Mouse (Mus musculus) megakaryocyte, embryonic 14.5 days (primary cell): ENCODE data around the gene Ctsw. TPM values are rescaled to one million over a fixed set of nuclear protein-coding genes. Genes with fewer than 3 reads are reported as not detected.

Experiments
- H3K27me3 ChIP-seq: replicated peaks from 2 replicates; pipeline ENCODE3; 2012; ENCODE audit warnings: inconsistent platforms
- H3K36me3 ChIP-seq: replicated peaks from 2 replicates; pipeline ENCODE3; 2012; ENCODE audit warnings: low read length, inconsistent platforms, mixed read lengths
- H3K4me1 ChIP-seq: 2 replicates; pipeline ENCODE4 v1.6.1; 2012; ENCODE audit warnings: inconsistent platforms
- H3K4me3 ChIP-seq: replicated peaks from 2 replicates; pipeline ENCODE3; 2012; ENCODE audit warnings: moderate library complexity, mild to moderate bottlenecking, inconsistent platforms
- H3K9me3 ChIP-seq: 2 replicates; pipeline ENCODE4 v1.6.1; 2012; ENCODE audit warnings: inconsistent platforms
- FLI1 ChIP-seq: IDR thresholded peaks from 2 replicates; pipeline ENCODE4 v1.6.1; 2012; ENCODE audit warnings: low read length, inconsistent platforms, mixed read lengths
- GATA1 ChIP-seq: IDR thresholded peaks from 3 replicates; pipeline ENCODE4 v1.6.1; 2012; ENCODE audit warnings: mixed read lengths, low read length, inconsistent platforms, borderline replicate concordance
- polyA plus RNA-seq: library from polyadenylated mRNA; stranded (reverse); fragments of >175 nt; gene quantifications from 2 replicates; pipeline ENCODE4 v1.2.3, GENCODE M21; 2012; ENCODE audit warnings: low replicate concordance; ENCODE audit not compliant: insufficient read depth

The Ctsw gene
- polyA plus RNA-seq, 1 experiment = not detected

DNA sequence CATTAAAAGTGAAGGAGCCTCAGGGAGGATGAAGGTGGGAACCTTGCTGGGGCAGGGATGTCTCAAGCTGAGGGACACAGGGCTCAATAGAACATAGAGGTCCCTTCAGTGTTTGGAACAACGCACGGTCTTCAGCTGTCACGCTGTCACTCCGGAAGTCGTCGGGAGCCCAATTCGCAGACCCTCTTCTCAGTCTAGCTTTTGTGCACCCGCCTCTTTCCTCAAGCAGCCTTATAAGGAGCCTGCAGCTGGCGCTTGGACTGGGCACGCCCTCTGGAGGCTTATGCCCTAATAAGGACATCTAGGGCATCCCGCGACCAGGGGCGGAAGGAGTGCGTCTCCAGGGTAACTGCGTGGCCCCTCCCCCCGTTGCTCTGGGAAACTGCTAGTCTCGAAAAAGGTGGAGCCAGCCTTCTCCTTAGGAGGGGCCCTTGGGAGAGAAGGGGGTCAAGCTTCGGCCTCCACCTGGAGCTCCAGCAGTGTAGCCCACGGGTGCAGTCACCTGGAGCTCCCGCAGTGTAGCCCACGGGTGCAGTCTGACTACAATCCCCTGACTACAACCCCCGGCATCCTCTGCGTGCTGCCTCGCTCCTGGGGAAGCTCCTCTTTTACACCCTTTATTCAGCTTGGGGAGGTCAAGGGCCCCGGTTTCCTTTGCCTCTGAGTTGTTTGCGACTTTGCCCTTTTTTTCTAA lies 20.7 kb upstream of the Ctsw start:
- Histone ChIP-seq H3K9me3 (no peaks in the 10 kb centered on the region), H3K27me3 (no peaks in the 10 kb centered on the region), H3K36me3 (peaks cover 52% of the 10 kb centered on the region), H3K4me1 (peaks cover 69% of the 10 kb centered on the region), H3K4me3 (peak overlapping the region; percentile 93)
- TF ChIP-seq GATA1 (no peak), FLI1 (no peak)

DNA sequence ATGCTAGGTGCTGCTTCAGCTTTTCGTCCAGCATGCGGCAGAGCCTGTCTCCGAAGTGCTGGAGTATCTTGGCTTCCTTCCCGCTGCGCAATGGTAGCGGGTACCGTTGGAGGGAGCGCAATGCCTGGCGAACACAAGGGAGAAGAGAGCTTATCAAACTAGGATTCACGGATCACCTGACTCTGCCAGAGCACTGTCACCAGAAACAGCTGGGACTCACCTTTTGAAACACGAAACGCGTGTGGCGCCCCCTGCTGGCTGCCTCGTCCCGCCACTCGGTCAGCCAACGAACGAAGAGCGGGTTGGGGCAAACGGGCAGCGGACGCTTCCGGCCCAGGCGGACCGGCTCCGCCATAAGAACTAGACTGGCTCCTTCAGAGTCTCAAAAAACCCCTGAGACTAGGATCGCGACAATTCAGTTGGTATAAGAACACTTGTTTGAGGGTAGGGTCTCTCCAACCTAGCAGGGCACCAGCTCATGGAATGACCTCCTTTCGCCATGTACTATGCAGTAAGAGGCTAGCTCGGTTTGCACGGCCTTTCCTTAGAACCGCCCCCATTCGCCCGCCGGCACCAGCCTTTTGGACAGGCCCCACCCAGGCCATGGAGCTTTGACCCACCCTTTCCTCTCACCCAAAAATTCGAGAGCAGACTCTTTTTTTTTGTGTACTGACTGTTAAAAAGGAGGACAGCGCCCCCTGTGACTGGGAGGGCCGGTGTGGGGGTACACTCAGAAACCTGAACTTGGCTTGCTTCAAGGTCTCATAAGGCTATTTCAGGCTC lies 19.7 kb upstream of the Ctsw start, which contains the start of gene Mus81:
Gene Mus81, minus strand, starts transcription at position 635 of the 783 bp plus-strand sequence.
- no peak for TF ChIP-seq GATA1
- TF ChIP-seq FLI1 = no peak
- Histone ChIP-seq H3K9me3 (no peaks in the 10 kb centered on the region), H3K36me3 (peaks cover 53% of the 10 kb centered on the region), H3K4me1 (peaks cover 58% of the 10 kb centered on the region), H3K4me3 (peak within 1 kb of the TSS; percentile 93), H3K27me3 (no peaks in the 10 kb centered on the region)

- no peaks in the 10 kb centered on the region for H3K9me3 ChIP-seq
- H3K36me3 ChIP-seq = peaks cover 53% of the 10 kb centered on the region
- TF ChIP-seq FLI1 = no peak
- peaks cover 46% of the 10 kb centered on the region for H3K4me1 ChIP-seq
- H3K27me3 ChIP-seq = no peaks in the 10 kb centered on the region
- H3K4me3 ChIP-seq = no peak overlapping the region
Observed at GRCm38 (mm10) chr19:5486771-5487170, 18.5 kb upstream of the Ctsw start.

DNA sequence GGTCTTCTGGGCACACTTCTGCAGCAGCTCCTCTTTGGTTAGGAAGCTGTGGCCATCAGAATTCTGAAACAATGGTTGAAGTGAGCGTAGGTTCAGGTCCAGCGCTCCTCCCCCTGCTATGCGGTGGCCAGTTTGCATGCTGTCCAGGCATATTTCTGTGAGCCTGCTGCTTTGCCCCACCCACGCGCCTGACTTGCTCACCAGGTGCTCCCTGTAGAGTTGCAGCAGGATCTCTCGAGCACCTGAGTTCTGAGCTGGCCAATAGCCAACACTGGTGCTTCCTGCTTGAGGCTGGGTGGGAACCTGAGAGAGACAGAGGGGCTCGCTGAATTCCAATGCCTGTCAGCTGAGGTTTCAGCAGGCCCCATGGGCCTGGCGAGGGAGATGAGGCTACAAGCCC lies 18.0 kb upstream of the Ctsw start:
- H3K4me3 ChIP-seq = no peak overlapping the region
- H3K4me1 ChIP-seq = peaks cover 46% of the 10 kb centered on the region
- no peaks in the 10 kb centered on the region for H3K27me3 ChIP-seq
- H3K9me3 ChIP-seq = no peaks in the 10 kb centered on the region
- TF ChIP-seq GATA1 (no peak), FLI1 (no peak)
- H3K36me3 ChIP-seq = peaks cover 55% of the 10 kb centered on the region

DNA sequence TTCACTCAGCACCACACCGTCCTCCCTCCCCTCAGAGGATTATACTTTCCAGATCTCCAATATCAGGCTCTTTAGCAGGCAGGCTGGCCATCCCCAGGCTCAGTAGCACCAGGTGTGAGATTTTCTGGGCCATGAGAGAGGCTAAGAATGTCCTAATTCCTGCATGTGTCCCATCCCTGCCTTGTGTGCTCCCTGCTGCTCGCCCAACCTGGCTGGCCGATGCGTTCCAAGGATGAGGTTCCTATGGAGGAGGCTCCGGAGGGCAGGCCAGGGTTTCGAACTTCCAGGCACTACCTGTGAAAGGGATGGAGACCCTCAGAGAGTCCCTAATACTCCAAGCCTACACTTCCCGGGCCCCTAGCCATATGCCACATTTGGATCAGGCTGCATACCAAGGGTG lies 17.5 kb upstream of the Ctsw start:
- H3K27me3 ChIP-seq = no peaks in the 10 kb centered on the region
- H3K9me3 ChIP-seq = no peaks in the 10 kb centered on the region
- H3K4me1 ChIP-seq = peaks cover 46% of the 10 kb centered on the region
- H3K36me3 ChIP-seq = peaks cover 55% of the 10 kb centered on the region
- H3K4me3 ChIP-seq = no peak overlapping the region
- TF ChIP-seq FLI1 (no peak), GATA1 (no peak)

- H3K4me1 ChIP-seq = peaks cover 46% of the 10 kb centered on the region
- TF ChIP-seq FLI1 (no peak), GATA1 (no peak)
- peaks cover under 1% of the 10 kb centered on the region for H3K27me3 ChIP-seq
- H3K36me3 ChIP-seq = peaks cover 55% of the 10 kb centered on the region
- H3K9me3 ChIP-seq = no peaks in the 10 kb centered on the region
- no peak overlapping the region for H3K4me3 ChIP-seq
Observed at GRCm38 (mm10) chr19:5485371-5485770, 17.1 kb upstream of the Ctsw start.

- peaks cover 42% of the 10 kb centered on the region for H3K4me1 ChIP-seq
- H3K36me3 ChIP-seq = peaks cover 55% of the 10 kb centered on the region
- TF ChIP-seq FLI1 = no peak
- TF ChIP-seq GATA1 = no peak
- no peak overlapping the region for H3K4me3 ChIP-seq
- no peaks in the 10 kb centered on the region for H3K9me3 ChIP-seq
- H3K27me3 ChIP-seq = peaks cover 8% of the 10 kb centered on the region
Observed at GRCm38 (mm10) chr19:5484496-5484895, 16.2 kb upstream of the Ctsw start.

GRCm38 (mm10) chr19:5483386-5484359 lies 15.4 kb upstream of the Ctsw start:
- peaks cover 11% of the 10 kb centered on the region for H3K27me3 ChIP-seq
- H3K4me1 ChIP-seq = peaks cover 35% of the 10 kb centered on the region
- peaks cover 55% of the 10 kb centered on the region for H3K36me3 ChIP-seq
- H3K9me3 ChIP-seq = no peaks in the 10 kb centered on the region
- H3K4me3 ChIP-seq = no peak overlapping the region
- TF ChIP-seq GATA1 = no peak
- no peak for TF ChIP-seq FLI1

- TF ChIP-seq FLI1 = no peak
- no peak for TF ChIP-seq GATA1
- H3K4me1 ChIP-seq = peaks cover 21% of the 10 kb centered on the region
- H3K9me3 ChIP-seq = no peaks in the 10 kb centered on the region
- peaks cover 20% of the 10 kb centered on the region for H3K27me3 ChIP-seq
- peaks cover 48% of the 10 kb centered on the region for H3K36me3 ChIP-seq
- no peak overlapping the region for H3K4me3 ChIP-seq
Observed at GRCm38 (mm10) chr19:5481398-5481797, 13.1 kb upstream of the Ctsw start.
